Mouse (Mus musculus) liver, embryonic 12.5 days (tissue): ENCODE data around the gene Zscan22. TPM values are rescaled to one million over a fixed set of nuclear protein-coding genes. Genes with fewer than 3 reads are reported as not detected.
"Not testable (repeated sequence)": the region's sequence is repeated elsewhere in the genome, so short reads cannot be mapped to it uniquely, and the experiment has no call there.

Experiments used
- ATAC-seq: fragments of 200-750 bp; cut with Nextera tagmentation; 2 replicates; pipeline ENCODE4 v1.8.0; 2017; ENCODE audit warnings: moderate number of reproducible peaks, mild to moderate bottlenecking, moderate library complexity
- H3K27ac ChIP-seq: fragments of 300-500 bp; sonication (generic); 2 replicates; pipeline ENCODE4 v1.5.1; 2016; ENCODE audit warnings: mild to moderate bottlenecking
- H3K27me3 ChIP-seq: fragments of 300-500 bp; sonication (generic); replicated peaks from 2 replicates; pipeline ENCODE4 v1.6.1; 2016; ENCODE audit warnings: mild to moderate bottlenecking, moderate library complexity
- H3K36me3 ChIP-seq: fragments of 300-500 bp; sonication (generic); 2 replicates; pipeline ENCODE4 v1.6.1; 2016; ENCODE audit warnings: mild to moderate bottlenecking, moderate library complexity
- H3K4me1 ChIP-seq: fragments of 300-500 bp; sonication (generic); 2 replicates; pipeline ENCODE4 v1.6.1; 2016
- H3K4me2 ChIP-seq: fragments of 300-500 bp; sonication (generic); 2 replicates; pipeline ENCODE4 v1.6.1; 2016; ENCODE audit warnings: mild to moderate bottlenecking, moderate library complexity
- H3K4me3 ChIP-seq: fragments of 300-500 bp; sonication (generic); 2 replicates; pipeline ENCODE4 v1.5.1; 2016; ENCODE audit warnings: mild to moderate bottlenecking, moderate library complexity
- H3K9ac ChIP-seq: fragments of 300-500 bp; sonication (generic); 2 replicates; pipeline ENCODE4 v1.6.1; 2016; ENCODE audit warnings: mild to moderate bottlenecking, moderate library complexity
- H3K9me3 ChIP-seq: fragments of 300-500 bp; sonication (generic); replicated peaks from 2 replicates; pipeline ENCODE4 v1.6.1; 2016; ENCODE audit warnings: mild to moderate bottlenecking, moderate library complexity
- WGBS: fragments of 180-500 bp; shearing (Covaris S2); methylation state at CpG from one replicate; pipeline ENCODE4 v1.1.7; 2016; ENCODE audit not compliant: insufficient replicate concordance; 5-methylcytosine and 5-hydroxymethylcytosine counted together
- polyA plus RNA-seq: library from polyadenylated mRNA; unstranded; fragments of >200 nt; fragmentation: Nextera tagmentation; extraction: Ambion mirVana; gene quantifications from 2 replicates; pipeline ENCODE4 v1.2.1, GENCODE M21; 2016

The Zscan22 gene
- polyA plus RNA-seq, 1 experiment from 2014 or later = 5.9 TPM

DNA sequence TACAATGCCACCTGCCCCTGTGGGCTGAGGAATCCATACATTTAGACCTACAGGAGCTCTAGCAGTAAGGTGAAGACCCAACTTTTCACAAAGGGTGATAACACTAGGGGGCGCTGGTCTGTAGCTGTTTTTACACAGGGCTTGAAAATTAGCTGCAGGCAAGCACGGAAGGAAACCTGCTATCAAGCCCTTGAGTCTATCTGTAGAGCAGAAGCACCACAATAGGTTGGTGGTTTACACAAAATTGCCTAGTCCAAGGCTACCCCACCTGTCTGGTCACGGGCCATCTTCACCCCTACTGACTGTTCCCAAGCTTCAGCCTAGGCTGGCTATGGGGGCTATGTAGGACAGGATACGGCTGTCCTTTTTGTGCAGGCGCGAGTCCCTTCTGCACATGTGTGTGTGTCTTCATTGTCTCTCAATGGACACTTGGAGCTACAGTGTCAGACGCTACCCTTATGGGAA is 11.9 kb downstream of the Zscan22 start:
- peaks cover 13% of the 10 kb centered on the region; the same call in 1 of the 2 replicates for H3K4me1 ChIP-seq
- no peaks in the 10 kb centered on the region for H3K27me3 ChIP-seq
- H3K36me3 ChIP-seq = peaks cover 42% of the 10 kb centered on the region
- ATAC-seq = peak; percentile 62
- 20% methylated on average over 7 of the region's 7 CpGs for WGBS
- H3K9me3 ChIP-seq = no peaks in the 10 kb centered on the region
- H3K4me2 ChIP-seq = peak overlapping the region; percentile 74
- H3K27ac ChIP-seq = peak overlapping the region; percentile 90
- H3K9ac ChIP-seq = peak overlapping the region; percentile 69
- H3K4me3 ChIP-seq = peak overlapping the region; percentile 70

DNA sequence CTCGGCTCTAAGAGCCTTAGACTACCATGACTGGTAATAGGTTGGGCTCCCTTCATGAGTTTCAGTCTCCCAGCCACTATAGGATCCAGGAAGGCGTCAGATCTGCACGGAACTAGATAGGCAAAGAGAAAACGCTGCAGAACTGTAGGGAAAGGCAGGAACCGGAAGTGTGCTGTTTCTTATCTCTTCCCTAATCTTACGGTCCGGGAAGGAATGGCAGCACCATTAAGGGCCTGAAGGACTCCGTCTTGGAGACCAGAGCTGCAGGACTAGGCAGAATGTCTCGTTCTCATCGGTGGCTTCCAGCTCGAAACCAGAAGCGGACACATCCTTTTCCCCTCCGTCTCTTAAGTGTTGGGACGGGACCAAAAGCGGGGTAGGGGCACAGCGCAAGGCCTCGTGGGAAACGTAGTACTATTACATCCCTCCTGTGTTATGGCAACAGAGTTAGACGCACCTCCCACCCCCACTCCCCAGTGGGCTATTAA is 12.6 kb downstream of the Zscan22 start:
- peaks cover 35% of the 10 kb centered on the region for H3K36me3 ChIP-seq
- H3K4me2 ChIP-seq = peak overlapping the region; percentile 74
- peak overlapping the region; percentile 90 for H3K27ac ChIP-seq
- no peaks in the 10 kb centered on the region for H3K27me3 ChIP-seq
- H3K4me3 ChIP-seq = peak overlapping the region; percentile 70
- WGBS = 4% methylated on average over 19 of the region's 19 CpGs
- peaks cover 12% of the 10 kb centered on the region; the same call in 1 of the 2 replicates for H3K4me1 ChIP-seq
- peak overlapping the region; percentile 69 for H3K9ac ChIP-seq
- peak; percentile 84 for ATAC-seq
- no peaks in the 10 kb centered on the region for H3K9me3 ChIP-seq

DNA sequence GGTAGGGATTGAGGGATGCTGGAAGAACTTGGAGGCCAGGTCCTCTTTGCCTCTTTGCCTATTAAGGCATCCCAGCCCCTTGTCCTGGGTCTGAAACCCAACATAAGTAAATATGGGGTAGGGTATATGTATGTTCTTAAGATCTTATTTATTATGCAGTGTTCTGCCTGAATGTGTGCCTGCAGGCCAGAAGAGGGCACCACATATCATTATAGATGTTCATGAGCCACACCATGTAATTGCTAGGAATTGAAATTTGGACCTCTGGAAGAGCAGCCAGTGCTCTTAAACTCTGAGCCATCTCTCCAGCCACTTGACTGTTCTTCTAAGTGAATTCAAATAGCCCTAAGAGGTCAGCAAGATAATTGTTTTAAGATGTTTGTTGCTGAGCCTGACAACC is 15.9 kb downstream of the Zscan22 start:
- no peak for ATAC-seq
- no peak overlapping the region for H3K27ac ChIP-seq
- H3K36me3 ChIP-seq = peaks cover 2% of the 10 kb centered on the region
- H3K27me3 ChIP-seq = no peaks in the 10 kb centered on the region
- peaks cover 12% of the 10 kb centered on the region; the same call in 1 of the 2 replicates for H3K4me1 ChIP-seq
- H3K9ac ChIP-seq = no peak overlapping the region
- H3K4me3 ChIP-seq = no peak overlapping the region
- H3K9me3 ChIP-seq = no peaks in the 10 kb centered on the region
- no peak overlapping the region for H3K4me2 ChIP-seq

DNA sequence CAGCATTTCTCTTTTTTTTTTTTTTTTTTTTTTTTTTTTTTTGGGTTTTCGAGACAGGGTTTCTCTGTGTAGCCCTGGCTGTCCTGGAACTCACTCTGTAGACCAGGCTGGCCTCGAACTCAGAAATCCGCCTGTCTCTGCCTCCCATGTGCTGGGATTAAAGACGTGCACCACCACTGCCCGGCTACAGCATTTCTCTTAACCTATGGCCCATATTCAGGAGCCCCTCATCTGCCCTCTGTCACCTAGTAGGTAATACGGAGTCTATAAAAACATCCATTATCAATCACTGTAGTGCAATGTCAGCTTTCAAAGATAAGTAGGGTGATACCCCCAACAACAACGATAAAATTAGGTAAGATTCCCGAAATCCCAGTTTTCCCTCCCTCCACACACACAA is 22.9 kb downstream of the Zscan22 start:
- 72% methylated on average over 7 of the region's 8 CpGs for WGBS
- ATAC-seq, H3K27me3 ChIP-seq, H3K27ac ChIP-seq, H3K9me3 ChIP-seq: not testable (repeated sequence)
- Histone ChIP-seq H3K9ac (peak overlapping the region; percentile 83; the same call in 1 of the 2 replicates), H3K4me2 (peak overlapping the region; percentile 88), H3K4me3 (0 out of 2 replicates have a peak overlapping the region, but pooled peaks have one; percentile 84), H3K36me3 (peaks cover 27% of the 10 kb centered on the region), H3K4me1 (peaks cover 43% of the 10 kb centered on the region)

DNA sequence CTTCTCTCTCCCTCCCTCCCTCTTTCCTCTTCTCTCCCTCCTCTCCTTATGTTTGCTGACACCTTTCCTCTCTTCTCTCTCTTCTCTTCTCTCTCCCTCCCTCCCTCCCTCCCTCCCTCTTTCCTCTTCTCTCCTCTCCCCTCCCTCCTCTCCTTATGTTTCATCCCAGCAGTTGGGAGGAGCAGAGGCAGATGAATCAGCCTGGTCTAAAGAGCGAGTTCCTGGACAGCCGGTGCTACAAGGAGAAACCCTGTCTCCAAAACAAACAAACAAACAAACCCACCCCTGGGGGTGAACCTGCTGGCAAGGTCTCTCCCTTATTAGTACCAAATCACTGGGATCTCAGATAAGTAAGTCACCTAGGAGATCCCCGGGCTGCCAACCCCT is 23.7 kb downstream of the Zscan22 start:
- Histone ChIP-seq H3K27ac (peak overlapping the region; percentile 91), H3K9ac (peak overlapping the region; percentile 83), H3K4me2 (peak overlapping the region; percentile 88), H3K9me3 (no peaks in the 10 kb centered on the region), H3K4me3 (peak overlapping the region; percentile 84), H3K36me3 (peaks cover 35% of the 10 kb centered on the region), H3K27me3 (no peaks in the 10 kb centered on the region), H3K4me1 (peaks cover 44% of the 10 kb centered on the region)
- ATAC-seq = no peak
- 0% methylated on average over 3 of the region's 3 CpGs for WGBS

DNA sequence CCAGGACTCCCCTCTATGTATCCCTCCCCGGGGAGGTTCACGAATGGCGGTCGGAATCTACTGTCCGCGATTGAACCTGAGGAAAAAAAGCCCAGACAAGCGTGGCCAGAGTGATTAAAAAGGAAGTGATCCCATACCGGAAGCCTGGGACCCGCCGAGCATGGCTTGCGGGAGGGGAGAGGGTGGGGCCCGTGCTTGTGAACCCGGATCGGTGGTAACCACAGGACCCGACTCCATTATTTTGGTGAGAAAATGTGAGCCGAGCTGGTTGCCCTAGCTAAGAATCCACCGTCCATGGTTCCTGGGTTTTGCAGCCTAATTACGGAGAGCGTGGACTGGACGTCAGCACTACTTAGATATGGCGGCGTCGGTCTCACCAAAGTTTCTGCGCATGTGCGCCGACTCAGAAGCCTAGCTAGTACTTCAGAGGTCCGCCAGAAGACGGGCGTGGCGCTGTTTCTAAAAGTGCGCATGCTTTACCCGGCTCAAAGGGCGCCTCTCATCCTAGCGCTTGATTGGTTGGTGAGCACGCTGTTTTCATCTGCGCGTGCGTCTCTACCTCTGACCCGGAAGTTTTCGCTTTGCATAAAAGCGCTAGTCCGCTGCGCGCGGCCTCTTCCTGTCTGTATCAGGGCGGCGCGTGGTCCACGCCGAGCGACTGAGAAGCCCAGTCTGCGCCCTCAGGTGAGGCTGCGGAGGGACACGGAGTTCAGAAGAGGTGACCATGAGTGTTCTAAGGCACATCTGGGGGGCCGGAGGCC is 24.3 kb downstream of the Zscan22 start, which contains the start of gene Rps5:
Gene Rps5 (plus strand): TSS at position 586 of the 761 bp plus-strand sequence.
- Histone ChIP-seq H3K4me3 (peak within 1 kb of the TSS; percentile 84), H3K36me3 (peaks cover 41% of the 10 kb centered on the region), H3K9ac (peak within 1 kb of the TSS; percentile 87), H3K27me3 (no peaks in the 10 kb centered on the region), H3K9me3 (no peaks in the 10 kb centered on the region), H3K27ac (peak within 1 kb of the TSS; percentile 91), H3K4me2 (peak within 1 kb of the TSS; percentile 88), H3K4me1 (peaks cover 44% of the 10 kb centered on the region)
- peak; percentile 97 for ATAC-seq
- under 1% methylated on average over 55 of the region's 55 CpGs for WGBS

DNA sequence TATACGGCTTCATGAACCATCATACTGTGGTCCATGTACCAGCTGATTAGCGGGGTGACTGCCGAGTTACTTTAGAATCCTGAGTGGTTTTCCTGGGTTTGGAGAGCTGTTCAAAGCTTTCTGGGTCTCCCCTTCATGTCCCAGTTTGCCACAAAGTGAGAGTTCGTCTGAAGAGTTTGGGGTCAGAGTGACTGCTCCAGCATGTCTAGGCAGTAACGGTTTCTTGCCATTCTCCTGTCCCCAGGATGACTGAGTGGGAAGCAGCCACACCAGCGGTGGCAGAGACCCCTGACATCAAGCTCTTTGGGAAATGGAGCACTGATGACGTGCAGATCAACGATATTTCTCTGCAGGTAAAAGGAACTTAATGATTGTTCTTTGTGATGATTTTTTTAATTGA is 25.1 kb downstream of the Zscan22 start:
- WGBS = 1% methylated on average over 8 of the region's 8 CpGs
- Histone ChIP-seq H3K27me3 (peaks cover 2% of the 10 kb centered on the region), H3K4me1 (peaks cover 50% of the 10 kb centered on the region), H3K36me3 (peaks cover 47% of the 10 kb centered on the region), H3K9me3 (no peaks in the 10 kb centered on the region), H3K9ac (peak overlapping the region; percentile 87), H3K4me2 (peak overlapping the region; percentile 78), H3K27ac (peak overlapping the region; percentile 55), H3K4me3 (peak overlapping the region; percentile 84)
- no peak for ATAC-seq

DNA sequence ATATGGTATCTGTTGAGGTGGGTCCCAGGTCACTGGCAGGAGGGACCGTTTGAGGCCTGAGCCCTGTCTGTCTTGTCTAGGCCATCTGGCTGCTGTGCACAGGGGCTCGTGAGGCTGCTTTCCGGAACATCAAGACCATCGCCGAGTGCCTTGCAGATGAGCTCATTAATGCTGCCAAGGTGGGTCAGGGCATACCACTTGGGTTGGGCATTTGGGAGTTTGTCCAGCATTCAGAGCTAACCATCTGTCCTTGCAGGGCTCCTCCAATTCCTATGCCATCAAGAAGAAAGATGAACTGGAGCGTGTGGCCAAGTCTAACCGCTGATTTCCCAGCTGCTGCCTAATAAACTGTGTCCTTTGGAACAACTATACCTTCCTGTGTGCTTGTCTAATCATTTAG is 28.7 kb downstream of the Zscan22 start:
- no peak for ATAC-seq
- no peak overlapping the region for H3K9ac ChIP-seq
- peaks cover 24% of the 10 kb centered on the region for H3K27me3 ChIP-seq
- peaks cover 45% of the 10 kb centered on the region for H3K4me1 ChIP-seq
- H3K27ac ChIP-seq = no peak overlapping the region
- H3K4me3 ChIP-seq = no peak overlapping the region
- 72% methylated on average over 7 of the region's 7 CpGs for WGBS
- no peaks in the 10 kb centered on the region for H3K9me3 ChIP-seq
- no peak overlapping the region for H3K4me2 ChIP-seq
- peaks cover 51% of the 10 kb centered on the region for H3K36me3 ChIP-seq

DNA sequence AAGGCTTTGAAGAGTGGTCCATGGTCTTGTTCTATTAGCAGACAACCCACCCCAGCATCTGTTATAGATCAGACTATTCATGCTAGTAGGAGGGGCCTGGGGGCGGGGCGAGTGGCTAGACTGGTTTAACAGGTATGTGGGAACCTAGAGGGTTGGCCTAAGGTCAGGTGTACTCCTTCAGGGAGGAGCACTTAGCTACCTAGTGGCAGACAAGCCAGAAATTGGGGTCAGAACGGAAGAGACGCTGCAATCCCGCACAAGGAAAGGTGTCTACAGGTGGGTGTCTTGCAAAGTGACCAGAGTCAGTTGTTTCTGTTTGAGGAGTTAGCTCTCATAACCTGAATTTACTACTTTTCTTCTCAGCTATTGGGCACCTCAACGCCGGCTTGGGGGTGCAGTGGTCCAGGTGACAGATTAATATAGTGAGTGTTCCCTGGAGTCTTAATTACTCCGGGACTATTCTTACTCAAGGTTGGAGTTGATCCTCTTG is 29.6 kb downstream of the Zscan22 start, which contains the start of gene Rnf225:
Gene Rnf225 (plus strand): TSS at position 226 of the 490 bp plus-strand sequence.
- H3K9ac ChIP-seq = peak within 1 kb of the TSS; percentile 56
- no peak within 1 kb of the TSS; the same call in 1 of the 2 replicates for H3K27ac ChIP-seq
- 26% methylated on average over 8 of the region's 8 CpGs for WGBS
- H3K4me2 ChIP-seq = peak within 1 kb of the TSS; percentile 66
- peak within 1 kb of the TSS; percentile 40 for H3K4me3 ChIP-seq
- H3K4me1 ChIP-seq = peaks cover 43% of the 10 kb centered on the region
- peaks cover 24% of the 10 kb centered on the region for H3K27me3 ChIP-seq
- no peaks in the 10 kb centered on the region for H3K9me3 ChIP-seq
- peak; percentile 9 for ATAC-seq
- H3K36me3 ChIP-seq = peaks cover 51% of the 10 kb centered on the region

DNA sequence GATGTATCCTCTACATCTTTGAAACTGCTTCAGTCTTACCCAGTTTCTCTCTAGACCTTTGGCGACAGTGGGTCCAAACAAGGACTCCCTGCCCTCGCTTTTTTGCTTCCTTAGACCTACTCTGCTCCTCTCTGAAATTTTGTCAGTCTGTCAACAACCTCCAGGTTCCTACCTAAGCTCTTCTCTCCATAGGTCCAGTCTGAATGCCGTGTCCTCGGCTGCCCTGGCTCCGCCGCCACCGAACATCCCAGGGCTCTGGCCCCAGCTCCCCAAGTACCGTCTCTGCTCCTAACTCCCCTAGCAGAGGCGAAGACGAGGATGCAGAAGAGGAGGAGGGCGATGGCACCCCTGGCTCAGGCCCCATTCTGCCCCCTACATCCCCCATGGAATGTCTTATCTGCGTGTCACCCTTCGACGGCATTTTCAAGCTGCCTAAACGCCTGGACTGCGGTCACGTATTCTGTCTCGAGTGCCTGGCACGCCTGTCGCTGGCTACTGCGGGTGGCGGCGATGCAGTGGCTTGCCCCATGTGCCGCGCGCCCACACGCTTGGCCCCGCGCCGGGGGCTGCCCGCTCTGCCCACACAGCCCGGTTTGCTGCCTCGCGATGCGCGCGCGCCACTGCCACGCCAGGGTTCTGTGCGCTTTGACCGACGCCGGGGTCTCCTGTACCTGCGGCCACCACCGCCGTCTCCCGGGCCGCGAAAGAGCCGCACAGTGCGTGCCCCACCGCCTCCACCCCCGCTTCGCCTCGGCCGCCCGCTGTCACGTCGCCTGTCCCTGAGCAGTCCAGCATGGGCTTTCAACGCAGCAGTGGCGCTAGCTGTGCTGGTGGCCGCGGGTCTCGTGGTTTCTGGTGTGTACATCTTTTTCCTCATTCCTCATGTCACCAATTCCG is 30.3 kb downstream of the Zscan22 start:
- ATAC-seq = peak; percentile 36
- Histone ChIP-seq H3K4me1 (peaks cover 40% of the 10 kb centered on the region), H3K36me3 (peaks cover 50% of the 10 kb centered on the region), H3K27ac (no peak overlapping the region; the same call in 1 of the 2 replicates), H3K9me3 (no peaks in the 10 kb centered on the region), H3K9ac (peak overlapping the region; percentile 56), H3K4me2 (peak overlapping the region; percentile 66), H3K4me3 (peak overlapping the region; percentile 40), H3K27me3 (peaks cover 24% of the 10 kb centered on the region)
- WGBS = 10% methylated on average over 65 of the region's 65 CpGs

DNA sequence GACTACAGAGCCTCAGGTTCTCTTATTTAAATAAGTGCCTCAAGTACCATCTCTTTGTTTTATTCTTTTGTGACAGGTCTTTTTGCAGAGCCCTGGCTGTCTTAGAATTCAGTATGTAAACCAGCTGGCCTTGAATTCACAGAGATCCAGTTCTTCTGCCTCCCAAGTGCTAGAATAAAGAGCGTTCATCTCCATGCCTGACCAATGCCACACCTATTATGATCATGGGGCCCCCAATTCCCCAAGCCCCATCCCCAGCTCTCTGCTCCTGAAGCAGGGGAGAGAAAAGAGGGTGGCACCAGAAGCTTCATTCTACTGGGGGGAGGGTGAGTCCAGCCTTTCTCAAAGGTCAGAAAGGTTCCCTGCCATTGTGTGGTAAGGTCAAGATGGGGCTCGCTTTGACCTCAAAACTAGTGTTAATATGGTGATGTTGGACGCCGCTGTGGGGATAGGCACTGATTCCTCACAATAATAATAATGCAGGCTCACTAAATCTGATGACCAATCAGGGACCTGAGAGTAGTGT is 36.1 kb downstream of the Zscan22 start:
- no peak for ATAC-seq
- Histone ChIP-seq H3K36me3 (0 out of 2 replicates have a peak, but pooled peaks cover 4% of the 10 kb centered on the region), H3K4me3 (no peak overlapping the region), H3K27ac (no peak overlapping the region), H3K9me3 (0 out of 2 replicates have a peak, but pooled peaks cover 4% of the 10 kb centered on the region), H3K4me2 (no peak overlapping the region), H3K27me3 (peaks cover 12% of the 10 kb centered on the region), H3K9ac (no peak overlapping the region), H3K4me1 (peaks cover 8% of the 10 kb centered on the region)
- 73% methylated on average over 4 of the region's 4 CpGs for WGBS
